Mouse (Mus musculus) stomach, postnatal 0 days (tissue): ENCODE measurements at regions not wholly inside any gene's neighbourhood (a gene's known extent, or its start where the extent isn't known, plus 50 kb on each side); places are given as distances from the start of the nearest gene placed in this dataset.

ENCODE experiments used
- ATAC-seq: fragments of 200-750 bp; cut with Nextera tagmentation; 2 replicates; pipeline ENCODE4 v1.8.0; 2017; ENCODE audit not compliant: low FRiP score, low TSS enrichment
- DNase-seq: peaks from one replicate; pipeline ENCODE4 v3.0.0-alpha.2; 2016; ENCODE audit warnings: low spot score
- H3K27ac ChIP-seq: fragments of 300-500 bp; sonication (generic); replicated peaks from 2 replicates; pipeline ENCODE4 v1.5.1; 2014; ENCODE audit warnings: mild to moderate bottlenecking, control low read depth
- H3K27me3 ChIP-seq: fragments of 300-500 bp; sonication (generic); 2 replicates; pipeline ENCODE4 v1.6.1; 2014; ENCODE audit warnings: low read length; ENCODE audit not compliant: control insufficient read depth, insufficient read depth
- H3K36me3 ChIP-seq: fragments of 300-500 bp; sonication (generic); 2 replicates; pipeline ENCODE4 v1.6.1; 2014; ENCODE audit warnings: low read length, mixed read lengths; ENCODE audit not compliant: control insufficient read depth, insufficient read depth
- H3K4me1 ChIP-seq: fragments of 300-500 bp; sonication (generic); replicated peaks from 2 replicates; pipeline ENCODE4 v1.6.1; 2014; ENCODE audit warnings: antibody characterized with exemption; ENCODE audit not compliant: control insufficient read depth, insufficient read depth
- H3K4me2 ChIP-seq: fragments of 300-500 bp; sonication (generic); replicated peaks from 2 replicates; pipeline ENCODE4 v1.6.1; 2014; ENCODE audit warnings: low read depth, mild to moderate bottlenecking, control low read depth, moderate library complexity
- H3K4me3 ChIP-seq: fragments of 300-500 bp; sonication (generic); 2 replicates; pipeline ENCODE4 v1.5.1; 2014; ENCODE audit warnings: low read depth, low read length, control low read depth
- H3K9ac ChIP-seq: fragments of 300-500 bp; sonication (generic); 2 replicates; pipeline ENCODE4 v1.6.1; 2014; ENCODE audit warnings: mild to moderate bottlenecking, low read length, control low read depth, mixed read lengths
- H3K9me3 ChIP-seq: fragments of 300-500 bp; sonication (generic); 2 replicates; pipeline ENCODE4 v1.6.1; 2016; ENCODE audit warnings: low read length; ENCODE audit not compliant: control insufficient read depth
- CTCF ChIP-seq: IDR thresholded peaks from 2 replicates; pipeline ENCODE4 v1.5.1; 2016; ENCODE audit warnings: antibody characterized with exemption, low read depth, mild to moderate bottlenecking, moderate library complexity
- EP300 ChIP-seq: optimal IDR thresholded peaks from 2 replicates; pipeline ENCODE3; 2016; ENCODE audit warnings: antibody characterized with exemption
- WGBS: fragments of 180-500 bp; shearing (Covaris S2); extraction: QIAGEN DNeasy Blood & Tissue Kit; methylation state at CpG from one replicate; pipeline ENCODE4 v1.1.7; 2014; 5-methylcytosine and 5-hydroxymethylcytosine counted together

- DNase-seq = no peak
- Histone ChIP-seq H3K4me2 (no peak overlapping the region), H3K9me3 (no peaks in the 10 kb centered on the region), H3K27ac (no peak overlapping the region), H3K27me3 (no peaks in the 10 kb centered on the region), H3K36me3 (no peaks in the 10 kb centered on the region), H3K4me1 (no peaks in the 10 kb centered on the region), H3K4me3 (no peak overlapping the region), H3K9ac (no peak overlapping the region)
- 82% methylated on average over 4 of the region's 4 CpGs for WGBS
- ATAC-seq = no peak
- TF ChIP-seq CTCF (no peak), EP300 (no peak)
These were observed 71.4 kb upstream of the Esx1 start for GRCm38 (mm10) chrX:137193241-137193640.

GRCm38 (mm10) chrX:137190122-137190521 lies 68.2 kb upstream of the Esx1 start:
- 42% methylated on average over 1 of the region's 1 CpGs for WGBS
- no peak for TF ChIP-seq EP300
- peak; percentile 6; the same call in 1 of the 2 replicates for TF ChIP-seq CTCF
- Histone ChIP-seq H3K9ac (no peak overlapping the region), H3K9me3 (no peaks in the 10 kb centered on the region), H3K4me2 (no peak overlapping the region), H3K27ac (no peak overlapping the region), H3K4me3 (no peak overlapping the region), H3K4me1 (no peaks in the 10 kb centered on the region), H3K36me3 (no peaks in the 10 kb centered on the region), H3K27me3 (no peaks in the 10 kb centered on the region)
- DNase-seq = no peak
- ATAC-seq = no peak

GRCm38 (mm10) chrX:137175774-137176173 lies 53.9 kb upstream of the Esx1 start:
- H3K4me1 ChIP-seq = no peaks in the 10 kb centered on the region
- H3K36me3 ChIP-seq = no peaks in the 10 kb centered on the region
- H3K27me3 ChIP-seq = no peaks in the 10 kb centered on the region
- TF ChIP-seq EP300 (no peak), CTCF (no peak)
- H3K27ac ChIP-seq = no peak overlapping the region
- no peak overlapping the region for H3K4me2 ChIP-seq
- WGBS = 41% methylated on average over 2 of the region's 2 CpGs
- ATAC-seq (no peak), DNase-seq (no peak)
- H3K4me3 ChIP-seq = no peak overlapping the region
- no peak overlapping the region for H3K9ac ChIP-seq
- H3K9me3 ChIP-seq = no peaks in the 10 kb centered on the region

- Histone ChIP-seq H3K27ac (no peak overlapping the region), H3K4me2 (no peak overlapping the region), H3K4me3 (no peak overlapping the region), H3K36me3 (no peaks in the 10 kb centered on the region), H3K9me3 (no peaks in the 10 kb centered on the region), H3K9ac (no peak overlapping the region), H3K4me1 (no peaks in the 10 kb centered on the region), H3K27me3 (no peaks in the 10 kb centered on the region)
- WGBS = 56% methylated on average over 4 of the region's 4 CpGs
- no peak for TF ChIP-seq EP300
- no peak for TF ChIP-seq CTCF
- DNase-seq (no peak), ATAC-seq (no peak)
These were observed 51.6 kb upstream of the Esx1 start for GRCm38 (mm10) chrX:137173455-137173854.
